Mouse (Mus musculus): ENCODE data around the gene Pnkp.

Gene Pnkp

GRCm38 (mm10) chr7:44852259-44853027, 4.5 kb upstream of the Pnkp start:
- DNase-seq (ENCODE audit: low read depth in 2 of 2, low spot score in 2 of 2) = no peak

DNA sequence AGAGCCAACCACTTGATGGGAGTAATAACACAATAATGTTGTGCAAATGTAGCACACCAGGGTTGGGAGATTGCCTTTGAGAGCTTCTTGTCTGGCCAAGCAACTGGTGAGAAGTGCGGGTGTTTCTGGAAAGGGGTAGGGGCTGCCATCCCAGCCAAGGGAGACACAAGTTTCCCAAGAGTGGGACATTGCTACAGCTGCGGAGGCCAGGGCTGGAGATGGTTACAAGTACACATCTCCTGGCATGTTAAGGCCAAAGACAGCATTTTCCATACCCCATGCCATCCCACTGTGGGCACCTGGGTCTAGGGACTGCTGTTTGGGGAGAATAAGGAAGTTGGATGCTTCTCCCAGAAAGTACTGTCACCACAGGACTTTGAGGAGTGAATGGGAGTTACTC, 3.9 kb upstream of the Pnkp start:
- DNase-seq (ENCODE audit: low read depth in 2 of 2, low spot score in 2 of 2) = no peak

DNA sequence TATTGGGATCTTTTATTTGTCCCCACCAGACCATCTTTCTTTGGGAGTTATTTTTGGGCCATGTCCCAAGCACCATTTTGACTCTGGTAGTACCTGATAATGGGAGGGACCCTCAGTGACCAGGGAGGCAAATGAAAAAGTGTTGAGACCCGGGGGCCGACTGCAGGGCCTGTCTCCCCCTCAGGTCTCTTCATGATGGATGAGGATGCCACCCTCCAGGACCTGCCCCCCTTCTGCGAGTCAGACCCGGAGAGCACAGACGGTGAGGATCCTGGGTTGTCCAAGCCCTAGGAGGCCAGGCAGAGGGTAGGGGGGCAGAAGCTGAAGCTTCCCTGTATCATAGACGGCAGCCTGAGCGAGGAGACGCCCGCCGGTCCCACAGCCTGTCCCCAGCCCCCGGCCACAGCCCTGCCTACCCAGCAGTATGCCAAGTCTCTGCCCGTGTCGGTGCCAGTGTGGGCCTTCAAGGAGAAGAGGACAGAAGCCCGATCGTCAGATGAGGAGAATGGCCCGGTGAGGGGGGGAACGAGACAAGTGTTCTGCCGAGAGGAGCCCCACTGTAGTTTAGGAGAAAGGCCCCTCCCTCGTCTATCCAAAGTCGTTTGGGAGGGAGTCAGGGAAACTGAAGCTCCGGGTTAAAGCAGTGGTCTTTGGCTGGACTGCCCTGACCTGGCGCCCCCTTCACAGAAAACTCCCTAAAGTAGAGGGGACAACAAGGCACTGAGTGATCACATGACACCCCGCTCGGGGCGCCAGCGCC, 3.2 kb upstream of the Pnkp start:
- no peak for DNase-seq (ENCODE audit: low read depth in 2 of 2, low spot score in 2 of 2)

DNA sequence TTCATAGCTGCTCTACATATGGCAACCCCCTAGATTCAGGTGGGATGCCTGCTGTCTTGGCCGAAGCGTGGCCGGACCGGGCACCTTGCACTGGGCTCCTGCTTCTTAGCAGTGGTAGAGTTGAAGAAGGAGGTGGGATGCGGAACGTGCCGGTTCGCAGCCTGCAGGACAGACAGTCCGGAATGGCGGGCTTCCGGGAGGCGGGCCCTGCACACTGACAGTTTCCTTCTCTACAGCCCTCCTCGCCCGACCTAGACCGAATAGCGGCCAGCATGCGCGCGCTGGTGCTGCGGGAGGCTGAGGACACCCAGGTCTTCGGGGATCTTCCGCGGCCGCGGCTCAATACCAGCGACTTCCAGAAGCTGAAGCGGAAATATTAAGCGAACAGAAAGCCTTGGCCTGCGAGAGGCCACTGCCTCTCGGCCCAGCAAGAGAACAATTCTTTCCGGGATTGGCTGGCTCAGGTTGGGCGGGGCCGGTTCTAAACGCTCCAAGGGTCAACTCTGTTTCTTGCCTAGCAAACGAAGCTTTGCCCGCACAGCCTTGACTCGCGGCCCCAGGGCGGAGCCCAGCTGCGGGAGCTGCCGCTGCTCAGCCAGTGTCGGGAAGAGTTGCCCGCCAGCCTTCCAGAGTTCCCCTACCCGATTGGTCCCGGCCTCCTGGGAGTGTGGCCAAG, 2.4 kb upstream of the Pnkp start:
- DNase-seq (ENCODE audit: low read depth in 2 of 2, low spot score in 2 of 2) = peak; percentile 51 to 56

GRCm38 (mm10) chr7:44855036-44855435, 1.9 kb upstream of the Pnkp start:
- no peak for DNase-seq (ENCODE audit: low read depth in 2 of 2, low spot score in 2 of 2)

- no peak for DNase-seq (ENCODE audit: low read depth in 2 of 2, low spot score in 2 of 2)
Measured at GRCm38 (mm10) chr7:44856265-44856916, 548 bp upstream of the Pnkp start.

- no peak for DNase-seq (ENCODE audit: low read depth in 2 of 2, low spot score in 2 of 2)
Measured at GRCm38 (mm10) chr7:44857905-44858304, 966 bp downstream of the Pnkp start.

GRCm38 (mm10) chr7:44859896-44860295, 3.0 kb downstream of the Pnkp start:
- DNase-seq (ENCODE audit: low read depth in 2 of 2, low spot score in 2 of 2) = no peak

- peak; percentile 48 to 58 for DNase-seq (ENCODE audit: low read depth in 2 of 2, low spot score in 2 of 2)
Measured at GRCm38 (mm10) chr7:44860576-44861428, 3.9 kb downstream of the Pnkp start.

DNA sequence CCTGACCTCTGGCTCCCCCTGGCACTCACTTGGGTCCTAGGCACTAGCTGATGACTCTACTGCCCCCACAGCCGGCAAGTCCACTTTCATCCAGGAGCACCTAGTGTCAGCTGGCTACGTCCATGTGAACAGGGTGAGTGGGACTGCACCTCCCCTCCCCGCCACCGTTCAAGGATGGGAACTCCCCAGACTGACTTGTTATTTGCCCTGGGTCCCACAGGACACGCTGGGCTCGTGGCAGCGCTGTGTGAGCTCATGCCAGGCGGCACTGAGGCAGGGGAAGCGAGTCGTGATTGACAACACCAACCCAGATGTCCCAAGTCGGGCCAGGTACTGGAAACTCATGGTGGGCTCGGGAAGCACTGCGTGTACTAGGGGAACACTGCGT, 4.5 kb downstream of the Pnkp start:
- no peak for DNase-seq (ENCODE audit: low read depth in 2 of 2, low spot score in 2 of 2)

GRCm38 (mm10) chr7:44862434-44862833, 5.5 kb downstream of the Pnkp start:
- no peak for DNase-seq (ENCODE audit: low read depth in 2 of 2, low spot score in 2 of 2)

DNA sequence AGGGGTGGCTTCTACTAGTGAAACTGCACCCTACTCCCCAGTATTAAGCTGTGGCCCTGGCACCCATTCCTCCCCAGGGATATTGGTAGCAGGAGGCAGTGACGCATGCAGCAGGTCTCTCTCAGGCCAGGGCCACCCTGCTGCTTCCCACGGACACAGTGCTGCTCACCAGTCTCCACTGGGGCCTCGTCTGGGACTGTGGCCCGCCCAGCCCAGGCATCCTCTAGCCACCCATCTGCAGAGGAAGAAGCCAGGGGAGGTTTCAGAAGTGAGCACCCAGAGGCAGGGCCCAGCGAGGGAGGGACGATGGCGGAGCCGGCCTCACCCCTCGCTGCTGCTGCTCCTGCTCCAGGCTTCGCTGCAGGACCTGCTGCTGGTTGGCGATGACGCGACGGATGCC, 6.3 kb downstream of the Pnkp start:
- DNase-seq (ENCODE audit: low read depth in 2 of 2, low spot score in 2 of 2) = no peak

- no peak for DNase-seq (ENCODE audit: low read depth in 2 of 2, low spot score in 2 of 2)
Measured at GRCm38 (mm10) chr7:44863982-44864494, 7.1 kb downstream of the Pnkp start.

DNA sequence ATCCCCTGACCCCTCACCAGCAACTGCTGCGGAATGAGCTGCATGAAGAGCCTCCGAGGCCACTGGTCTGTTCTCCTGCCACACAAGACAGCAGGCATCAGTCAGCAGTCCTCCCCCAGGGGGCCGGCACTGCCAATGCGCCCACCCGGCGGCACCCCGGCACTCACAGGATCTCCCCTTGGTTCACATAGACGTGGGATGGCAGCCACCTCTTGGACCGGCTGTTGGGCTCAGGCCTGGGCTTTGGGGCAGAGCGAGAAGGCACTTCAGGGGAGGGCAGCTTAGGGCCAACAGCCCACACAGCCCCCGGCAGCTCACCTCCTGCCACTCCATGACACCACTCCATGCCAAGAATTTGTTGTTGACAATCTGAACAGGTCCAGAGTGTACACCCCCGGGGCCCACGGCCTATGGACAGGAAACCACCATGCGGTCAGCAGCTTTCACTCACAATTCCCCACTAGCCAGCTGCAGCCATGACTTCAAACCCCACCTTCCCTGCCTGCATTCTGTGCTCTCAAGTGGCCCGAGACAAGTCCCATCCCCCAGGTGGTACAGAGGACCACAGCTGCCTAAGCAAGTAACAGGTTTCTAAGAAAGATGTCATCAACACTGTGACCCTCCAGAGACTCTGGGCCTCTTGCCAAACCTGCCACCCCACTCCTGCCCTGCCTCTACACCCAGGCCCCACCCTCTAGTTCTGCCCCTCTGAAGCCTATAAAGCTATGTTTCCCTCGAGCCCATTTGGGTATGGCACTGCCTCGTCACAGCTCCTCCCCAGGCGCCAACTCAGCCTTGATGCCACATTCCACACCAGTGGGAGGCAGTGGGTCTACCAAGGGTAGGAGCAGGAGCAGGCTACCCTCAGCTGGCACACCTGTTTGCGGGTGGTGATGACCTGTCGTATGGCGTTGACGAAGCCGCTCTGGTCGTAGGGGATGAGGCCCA, 7.9 kb downstream of the Pnkp start:
- DNase-seq (ENCODE audit: low read depth in 2 of 2, low spot score in 2 of 2) = no peak

DNA sequence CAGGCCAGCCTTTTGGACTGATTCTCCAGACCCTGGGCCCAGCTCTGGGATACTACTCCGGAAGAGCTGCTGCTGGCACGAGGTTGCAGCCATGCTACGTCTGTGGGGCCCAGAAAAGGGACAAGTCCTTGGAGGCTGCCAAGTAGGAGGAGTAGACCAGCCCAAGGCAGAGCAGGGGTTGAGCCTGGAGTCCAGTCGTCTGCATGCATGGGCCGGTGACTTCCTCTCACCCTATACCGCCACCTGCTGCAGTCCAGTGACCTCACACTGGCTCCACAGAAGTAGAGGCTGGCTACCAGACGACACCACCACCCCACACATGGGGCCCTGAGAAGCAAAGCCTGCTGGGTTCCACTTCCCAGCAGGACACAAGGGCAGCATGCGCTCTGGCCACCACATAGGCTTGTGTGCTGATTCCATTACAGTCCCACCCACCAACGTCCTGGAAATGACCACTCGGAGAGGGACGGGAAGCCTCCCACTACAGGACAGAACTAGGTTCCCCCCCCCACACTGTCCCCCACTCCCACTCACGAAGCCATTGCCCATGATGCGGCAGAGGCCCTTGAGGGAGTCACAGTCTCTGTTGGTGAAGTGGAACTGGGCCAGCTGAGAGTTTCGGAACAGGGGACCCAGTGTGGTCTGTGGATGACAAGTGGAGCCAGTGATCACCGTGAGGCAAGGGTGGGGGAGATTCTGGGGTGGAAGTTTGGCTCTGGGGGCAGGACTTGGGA, 9.5 kb downstream of the Pnkp start:
- DNase-seq (ENCODE audit: low read depth in 2 of 2, low spot score in 2 of 2) = no peak

GRCm38 (mm10) chr7:44867010-44867702, 10.2 kb downstream of the Pnkp start:
- DNase-seq (ENCODE audit: low read depth in 2 of 2, low spot score in 2 of 2) = no peak

DNA sequence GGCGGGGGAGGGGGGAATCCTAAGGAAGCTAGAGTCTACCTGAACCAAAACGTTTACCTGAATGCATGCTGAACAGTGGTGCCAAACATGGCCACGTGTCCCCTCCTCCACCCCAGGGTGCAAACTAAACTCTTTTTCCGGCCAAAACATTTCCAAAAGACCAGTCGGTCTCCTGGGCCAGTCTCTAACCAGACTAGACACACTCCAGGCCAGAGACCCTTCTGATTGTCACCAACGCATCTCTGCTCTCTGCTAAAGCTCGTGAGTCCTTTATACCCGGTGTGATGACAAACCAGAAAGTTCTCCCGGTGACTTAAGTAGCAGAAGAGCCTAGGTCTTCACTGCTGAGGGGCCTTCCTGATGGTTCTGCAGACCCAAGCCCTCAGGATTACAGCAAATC, 10.9 kb downstream of the Pnkp start:
- DNase-seq (ENCODE audit: low read depth in 2 of 2, low spot score in 2 of 2) = no peak

DNA sequence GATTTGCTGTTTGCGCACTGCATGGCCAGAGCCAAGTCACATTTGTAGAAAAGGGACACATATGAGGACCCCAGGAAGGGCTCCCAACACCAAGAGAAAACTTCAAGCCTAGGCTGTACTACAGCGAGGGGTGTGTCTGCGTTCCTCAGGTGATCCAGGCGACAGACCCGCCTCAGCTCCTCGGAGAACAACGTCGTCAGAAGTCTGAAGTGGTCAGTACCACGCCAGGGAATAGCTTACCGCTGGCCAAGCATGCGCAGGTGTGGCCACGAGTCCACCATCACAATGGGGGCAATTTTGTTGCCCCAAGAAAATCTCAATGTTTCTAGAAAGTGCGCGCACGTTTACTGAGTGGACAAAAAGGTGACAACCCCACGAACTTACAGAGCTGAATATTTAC, 11.5 kb downstream of the Pnkp start:
- DNase-seq (ENCODE audit: low read depth in 2 of 2, low spot score in 2 of 2) = no peak

Measured in CD8-positive naive resting alpha-beta T cell, adult 2 months (primary cell).